Mouse (Mus musculus) cerebellum, adult 8-10 months (tissue): ENCODE measurements around the gene 1700021F05Rik.

ENCODE experiments used
- DNase-seq: peaks from one replicate; pipeline ENCODE4 v3.0.0; 2022

1700021F05Rik gene

GRCm38 (mm10) chr10:43540442-43541152 lies at the start of gene 1700021F05Rik:
1700021F05Rik (minus strand) TSS chr10:43540994.
- peak; percentile 95 for DNase-seq

DNA sequence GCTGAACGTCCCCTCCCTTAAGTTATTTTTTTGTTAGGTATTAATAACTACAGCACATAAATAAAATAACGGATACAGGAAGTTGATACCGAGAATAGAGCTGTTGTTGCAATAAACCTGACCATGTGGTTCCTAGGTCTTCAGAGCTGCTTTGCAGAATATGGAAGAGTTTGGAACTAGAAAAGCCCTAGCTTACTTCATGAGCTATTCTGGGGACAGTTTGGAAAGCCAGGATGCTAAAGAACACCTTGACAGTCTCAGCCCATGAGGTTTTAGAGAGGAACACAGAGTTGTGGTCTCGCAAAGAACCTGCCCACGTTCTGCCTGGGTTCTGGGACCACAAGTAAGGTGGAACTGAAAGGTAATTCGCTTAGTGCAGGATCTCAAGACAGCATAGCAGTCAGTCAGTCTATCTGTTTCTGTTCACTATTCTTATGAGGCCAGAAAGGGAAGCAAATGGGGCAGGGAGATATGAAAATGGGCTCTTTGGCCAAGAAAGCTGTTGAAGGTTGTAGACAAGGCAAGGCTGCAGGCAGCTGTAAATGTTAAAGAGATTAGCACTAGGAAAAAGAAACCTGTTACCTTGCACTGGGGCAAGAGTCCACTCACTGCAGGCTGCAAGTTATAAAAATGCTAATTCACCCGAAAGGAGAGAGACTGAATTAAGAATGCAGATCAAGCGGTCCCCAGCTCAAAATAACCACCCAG lies 47.8 kb upstream of the 1700021F05Rik start:
- DNase-seq: no peak

DNA sequence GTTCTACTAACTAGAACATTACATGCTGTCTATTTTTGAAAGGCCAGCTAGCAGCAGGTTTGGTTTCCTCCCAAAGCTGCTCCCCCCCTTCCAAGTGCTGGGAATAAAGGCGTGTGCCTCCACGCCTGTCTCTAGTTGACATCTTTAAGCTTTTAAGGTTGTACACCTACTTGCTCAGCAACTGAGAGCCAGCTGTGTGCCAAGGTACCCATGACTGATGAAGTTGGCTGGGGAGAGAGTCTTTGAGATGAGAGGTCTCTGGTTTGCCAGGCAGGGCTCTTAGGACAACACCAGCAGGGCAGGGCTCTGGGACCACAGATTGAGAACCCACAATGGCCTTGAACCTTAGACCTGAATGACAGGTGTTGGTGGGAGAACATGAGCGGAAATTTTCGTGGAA lies 43.7 kb upstream of the 1700021F05Rik start:
- DNase-seq: no peak

- DNase-seq: no peak
Measured at GRCm38 (mm10) chr10:43581260-43581659, 40.5 kb upstream of the 1700021F05Rik start.

- no peak for DNase-seq
Measured at GRCm38 (mm10) chr10:43580649-43581078, 39.9 kb upstream of the 1700021F05Rik start.

DNA sequence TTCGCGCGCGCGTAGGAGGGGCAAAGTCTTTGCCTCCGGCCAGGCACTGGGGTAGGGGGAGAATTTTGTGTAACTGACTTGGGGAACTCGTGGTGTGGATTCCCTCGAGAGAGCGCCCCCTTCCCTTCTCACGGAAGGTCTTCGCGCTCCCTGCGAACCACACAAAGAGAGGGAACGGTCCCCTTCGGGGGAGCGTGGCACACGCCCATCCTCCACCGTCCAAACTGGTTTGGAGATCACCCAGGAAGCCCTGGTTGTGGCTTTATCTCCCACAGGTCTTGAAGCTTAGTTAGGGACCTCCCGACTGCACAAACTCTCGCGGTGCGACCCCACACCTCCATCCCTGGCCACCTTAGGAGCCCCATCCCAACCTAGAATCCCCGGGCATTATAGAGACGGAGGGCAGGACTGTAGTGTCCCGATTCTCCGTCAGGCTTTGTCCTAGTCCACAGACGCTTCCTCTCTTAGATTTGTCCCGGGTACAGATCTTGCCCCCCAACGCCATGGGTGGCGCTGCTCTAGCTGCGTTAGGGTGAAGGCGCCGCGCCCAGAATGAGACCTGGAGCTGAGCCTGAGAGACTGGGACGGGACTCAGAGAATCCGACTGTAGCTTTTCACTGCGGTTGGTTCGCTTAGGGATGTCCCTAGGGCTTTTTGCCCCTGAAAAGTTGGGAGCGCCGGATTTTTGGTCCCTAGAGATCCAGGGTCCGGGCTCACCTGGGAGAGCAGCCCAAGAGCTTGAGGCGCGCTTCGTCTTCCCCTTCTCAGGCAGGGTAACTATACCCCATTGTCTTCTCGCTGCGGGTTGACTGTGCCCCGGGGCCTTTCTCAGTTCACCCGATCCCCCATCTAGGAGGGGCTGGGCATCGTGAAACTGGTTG lies 38.8 kb upstream of the 1700021F05Rik start:
- no peak for DNase-seq

- DNase-seq: no peak
Measured at GRCm38 (mm10) chr10:43578754-43579380, 38.1 kb upstream of the 1700021F05Rik start.

DNA sequence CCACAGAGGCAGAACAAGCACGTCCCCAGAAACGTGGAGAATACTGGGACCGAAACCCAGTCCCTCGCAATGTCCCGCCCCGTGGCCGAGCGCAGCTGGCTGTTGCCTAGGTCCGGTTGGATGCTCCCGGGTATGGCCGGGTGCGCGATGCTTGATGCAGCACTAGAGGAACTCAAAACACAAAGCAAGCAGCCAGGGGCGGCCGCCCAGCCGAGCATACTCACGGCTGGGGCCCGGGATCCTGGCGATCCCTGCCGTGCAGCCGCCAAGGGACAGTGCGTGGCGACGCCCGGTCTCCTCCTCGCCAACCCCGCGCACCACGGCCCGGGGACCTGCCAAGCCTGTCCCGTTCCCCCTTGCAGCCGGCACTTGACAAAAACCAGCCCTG lies 37.6 kb upstream of the 1700021F05Rik start:
- no peak for DNase-seq

DNA sequence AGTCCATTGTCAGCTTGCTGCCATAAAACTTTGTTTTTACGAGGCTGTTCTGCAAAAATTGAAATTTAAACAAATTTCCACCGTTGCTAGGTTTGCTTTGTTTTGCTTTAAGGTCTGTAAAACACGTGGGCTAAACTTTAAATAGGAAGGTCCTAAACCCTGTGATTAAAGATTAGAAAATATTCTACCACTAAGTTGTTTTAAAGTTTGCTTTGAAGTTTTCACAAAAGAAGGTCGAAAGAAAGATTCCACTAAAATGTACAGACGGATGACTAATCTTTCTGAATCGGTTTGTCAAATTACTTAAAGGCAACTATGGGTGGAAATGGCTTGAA lies 37.2 kb upstream of the 1700021F05Rik start, which contains the start of gene Cd24a:
Gene Cd24a (plus strand): TSS at position 288 of the 335 bp plus-strand sequence.
- no peak for DNase-seq

- no peak for DNase-seq
Measured at GRCm38 (mm10) chr10:43577299-43577996, 36.7 kb upstream of the 1700021F05Rik start.

GRCm38 (mm10) chr10:43574956-43575355 lies 34.2 kb upstream of the 1700021F05Rik start:
- peak; percentile 53 for DNase-seq

- DNase-seq: no peak
Measured at GRCm38 (mm10) chr10:43574352-43574751, 33.6 kb upstream of the 1700021F05Rik start.

DNA sequence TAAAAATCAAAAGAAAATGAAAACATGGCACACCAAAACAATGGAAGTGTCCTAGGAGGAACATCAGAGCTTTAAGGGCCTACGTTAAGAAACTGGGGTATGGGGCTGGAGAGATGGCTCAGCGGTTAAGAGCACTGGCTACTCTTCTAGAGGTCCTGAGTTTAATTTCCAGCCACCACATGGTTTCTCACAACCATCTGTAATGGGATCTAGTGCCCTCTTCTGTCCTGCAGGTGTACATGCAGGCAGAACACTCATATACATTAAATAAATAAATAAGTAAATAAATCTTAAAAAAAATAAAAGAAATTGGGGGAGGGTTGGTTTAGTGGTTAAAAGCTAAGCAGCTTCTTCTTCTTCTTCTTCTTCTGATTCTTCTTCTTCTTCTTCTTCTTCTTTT lies 20.5 kb upstream of the 1700021F05Rik start:
- DNase-seq: no peak

DNA sequence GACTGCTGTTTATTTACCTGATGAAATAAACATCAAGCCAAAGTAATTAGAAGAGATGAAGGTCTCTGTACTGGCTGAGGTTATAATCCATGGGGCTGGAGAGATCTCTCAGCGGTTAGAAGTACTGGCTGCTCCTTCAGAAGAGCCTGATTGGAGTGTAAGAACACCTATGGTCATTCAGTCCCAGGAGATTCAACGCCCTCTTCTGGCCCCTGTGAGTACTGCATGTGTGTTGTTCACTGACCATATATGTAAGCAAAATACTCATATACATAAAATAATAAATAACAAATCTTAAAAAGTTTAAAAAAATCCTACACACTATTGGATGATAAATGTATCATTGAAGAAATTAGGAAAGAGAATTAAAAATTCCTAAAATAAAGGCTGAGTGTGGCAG lies 20.0 kb upstream of the 1700021F05Rik start:
- DNase-seq: no peak

DNA sequence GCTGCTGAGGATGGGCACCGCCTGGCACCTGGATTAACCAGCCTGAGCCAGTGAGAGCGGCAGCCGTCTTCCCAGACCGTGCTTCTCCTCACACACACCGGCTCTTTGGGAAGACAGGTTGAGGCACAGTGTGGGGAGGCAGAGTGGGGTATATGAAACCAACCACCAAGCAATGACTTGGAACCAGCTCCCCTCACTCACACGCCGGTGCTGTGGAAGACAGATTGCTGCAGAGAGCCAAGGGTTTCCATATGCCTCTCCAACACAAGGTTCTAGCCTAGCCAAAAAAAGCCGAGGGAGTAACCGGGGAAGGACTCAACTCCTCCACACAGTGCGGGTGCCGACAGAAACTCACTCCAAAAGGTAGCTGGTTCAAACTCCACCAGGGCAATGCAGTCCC lies 18.5 kb upstream of the 1700021F05Rik start:
- DNase-seq: no peak

DNA sequence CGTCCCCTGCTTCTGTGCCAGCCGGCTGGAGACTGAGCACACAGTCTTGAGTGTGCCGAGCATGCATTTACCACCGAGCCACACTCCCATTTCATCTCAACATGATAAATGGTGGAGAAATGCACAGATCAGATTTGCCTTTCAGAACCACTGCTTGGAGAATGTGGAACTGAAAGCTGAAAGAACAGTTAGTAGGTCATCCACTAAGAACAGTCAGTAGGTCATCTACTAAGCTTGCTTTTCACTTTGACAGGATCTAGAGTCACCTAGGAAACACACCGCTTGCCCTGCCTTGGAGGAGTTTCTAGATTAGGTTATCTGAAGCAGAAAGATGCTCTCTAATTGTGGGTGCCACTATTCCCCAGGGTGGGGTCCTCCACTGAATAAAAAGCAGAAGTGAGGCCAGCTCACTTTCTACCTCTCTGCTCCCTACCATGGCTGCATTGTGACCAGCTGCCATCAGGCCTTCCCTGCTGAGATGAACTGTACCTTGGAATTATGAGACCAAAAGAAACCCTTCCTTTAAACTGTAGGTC lies 16.9 kb upstream of the 1700021F05Rik start:
- no peak for DNase-seq

DNA sequence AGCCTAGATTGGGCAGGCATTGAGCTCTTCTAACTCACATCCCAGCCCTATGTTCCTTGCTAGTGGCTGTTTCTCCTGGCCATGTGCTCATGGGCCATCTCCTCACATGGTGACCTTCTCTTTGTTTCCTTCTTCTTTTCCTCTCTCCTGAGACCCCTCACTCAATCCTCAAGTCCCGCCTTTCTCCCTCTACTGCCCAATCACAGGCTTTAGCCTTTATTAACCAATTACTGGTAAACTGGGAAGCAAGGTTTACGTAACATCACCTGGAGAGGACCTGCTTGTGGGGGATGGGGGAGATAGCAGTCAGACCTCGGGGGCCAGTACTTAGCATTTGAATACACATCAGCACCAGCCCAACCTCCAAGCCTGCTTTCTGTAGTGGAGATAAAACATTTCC lies 10.6 kb upstream of the 1700021F05Rik start:
- no peak for DNase-seq

GRCm38 (mm10) chr10:43550923-43551322 lies 10.1 kb upstream of the 1700021F05Rik start:
- no peak for DNase-seq

- DNase-seq: no peak
Measured at GRCm38 (mm10) chr10:43549411-43549810, 8.6 kb upstream of the 1700021F05Rik start.

GRCm38 (mm10) chr10:43541153-43541544 lies 355 bp upstream of the 1700021F05Rik start:
- no peak for DNase-seq

DNA sequence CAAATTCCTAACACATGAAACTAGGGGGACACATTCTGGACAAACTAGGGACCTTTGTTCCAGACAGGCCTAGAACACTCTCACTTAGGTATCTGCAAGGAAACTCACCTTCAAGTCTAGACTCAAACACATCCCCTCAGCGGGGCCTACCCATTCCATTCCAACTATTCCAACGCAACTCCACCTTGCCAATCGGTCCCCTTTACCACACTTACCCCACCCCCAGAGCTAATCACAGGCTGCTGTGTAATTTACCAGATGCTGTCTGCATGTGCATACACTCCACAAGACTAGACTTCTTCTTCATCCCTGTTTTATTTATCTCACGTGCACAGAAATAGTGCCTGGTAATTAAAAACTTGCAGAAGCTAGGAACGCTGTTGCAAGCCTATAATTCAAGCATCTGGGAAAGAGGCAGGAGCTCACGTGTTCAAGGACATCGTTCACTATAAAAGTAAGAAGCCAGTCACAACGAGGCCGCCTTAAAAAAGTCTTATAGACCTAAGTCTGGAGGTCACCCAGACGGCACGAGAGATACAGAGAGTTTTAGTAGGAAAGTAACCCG lies 966 bp downstream of the 1700021F05Rik start:
- DNase-seq: no peak

- no peak for DNase-seq
Measured at GRCm38 (mm10) chr10:43538831-43539230, 2.0 kb downstream of the 1700021F05Rik start.
